ENCODE assay signal across 14 mouse cellular contexts in the genomic region with DNA sequence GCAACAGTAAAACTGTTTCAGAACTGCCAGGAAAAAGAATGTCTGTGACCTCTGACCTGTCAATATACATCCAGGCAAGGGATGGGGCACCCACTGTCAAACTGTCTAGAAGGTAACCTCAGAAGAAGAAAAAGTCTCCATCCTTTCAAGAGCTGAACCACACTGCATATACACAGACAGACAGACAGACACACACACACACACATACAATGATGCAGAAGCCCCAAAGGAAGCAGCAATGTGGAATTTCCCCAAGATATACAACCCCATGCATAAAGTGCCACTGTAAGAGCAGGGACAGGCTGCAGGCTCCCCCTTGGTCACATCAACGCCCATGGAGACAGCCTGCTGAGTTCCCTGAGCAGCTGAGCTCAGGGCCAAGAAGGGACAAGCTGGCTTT. TPM values are rescaled to one million over a fixed set of nuclear protein-coding genes. Genes with fewer than 3 reads are reported as not detected.
DNase-seq lines count a peak whose midpoint lies in the region; ATAC-seq and TF ChIP-seq lines count a peak whose summit lies in the region.
"Had no signal": no experiment of that assay in that cellular context is flagged by ENCODE, and none has a peak within 500 bp of the region (broad histone marks: within the 10 kb centered on the region; RNA-seq: fewer than 3 reads in every experiment).

No protein-coding gene starts in this region.

- no peak for TF ChIP-seq POLR2A in CH12.LX (IDR thresholded peaks at IDR 0.05; ENCODE audit: low read depth, low read length)

- H3K27me3 ChIP-seq in CH12.LX (replicated peaks) = no peaks in the 10 kb centered on the region
- no peaks in the 10 kb centered on the region for H3K27me3 ChIP-seq in hindbrain, embryonic 14.5 days (ENCODE audit: control insufficient read depth, insufficient read depth, low read length)
- H3K27me3 ChIP-seq: embryonic facial prominence, embryonic 13.5 days had no signal

- 9% methylated on average over 1 of the region's 1 CpGs for WGBS in hindbrain, embryonic 14.5 days

- DNase-seq in layer of hippocampus, adult 9-11 months = peak; percentile 6
- no peak for DNase-seq in layer of hippocampus, adult 18-20 months (ENCODE audit: low spot score in 2 of 2)
- DNase-seq in CD4-positive, CD25-positive, alpha-beta regulatory T cell, adult 2 months (ENCODE audit: low read depth, low spot score) = peak; percentile 57
- DNase-seq in CH12.LX (ENCODE audit: extremely low read depth) = no peak
- DNase-seq in hindbrain, embryonic 14.5 days (ENCODE audit: low spot score) = no peak
- no peak for DNase-seq in lung, postnatal 14 days
- DNase-seq in gastrocnemius, postnatal 25 days = no peak
- DNase-seq: cerebellum, postnatal 10 days; kidney, postnatal 4 days had no signal

- ATAC-seq in hindbrain, embryonic 14.5 days (ENCODE audit: low FRiP score) = no peak

- no peak; the same call in 1 of the 2 replicates for TF ChIP-seq EP300 in CH12.LX (IDR thresholded peaks at IDR 0.05; ENCODE audit: low read length)

- peaks cover 47% of the 10 kb centered on the region for H3K79me2 ChIP-seq in CH12.LX (replicated peaks; ENCODE audit: control insufficient read depth, extremely low read depth, insufficient read depth, poor library complexity, severe bottlenecking)

- TF ChIP-seq RAD21 in CH12.LX (IDR thresholded peaks at IDR 0.05; ENCODE audit: low read depth, low read length) = no peak

- H3K4me3 ChIP-seq in CH12.LX (replicated peaks in 1 of 3; ENCODE audit: low read depth in 2 of 3, low read length in 2 of 3, poor library complexity in 1 of 3) = no peak overlapping the region
- H3K4me3 ChIP-seq in hindbrain, embryonic 14.5 days (replicated peaks; ENCODE audit: low read length) = no peak overlapping the region
- H3K4me3 ChIP-seq: embryonic facial prominence, embryonic 13.5 days had no signal

- H3K9me3 ChIP-seq in CH12.LX (replicated peaks; ENCODE audit: low read length) = no peaks in the 10 kb centered on the region
- H3K9me3 ChIP-seq in hindbrain, embryonic 14.5 days (ENCODE audit: control insufficient read depth, low read length) = no peaks in the 10 kb centered on the region
- H3K9me3 ChIP-seq: embryonic facial prominence, embryonic 13.5 days; G1E had no signal

- dilution Hi-C loops in CH12.LX (cut with MboI; ENCODE audit: extremely low pct_ligation_motif_present, extremely low pct_unique_long_range_greater_than_20kb, low sequenced_read_pairs) = no loop called here

- H3K27ac ChIP-seq in CH12.LX (ENCODE audit: insufficient read depth, low read depth) = peak overlapping the region; percentile 97
- peak overlapping the region; percentile 32; the same call in 1 of the 2 replicates for H3K27ac ChIP-seq in hindbrain, embryonic 14.5 days

- TF ChIP-seq CTCF in CH12.LX (conservative IDR thresholded peaks at IDR 0.05 in 1 of 2, IDR thresholded peaks at IDR 0.05 in 1 of 2; ENCODE audit: low read depth in 2 of 2, low read length in 2 of 2) = no peak

- peak overlapping the region; percentile 46; the same call in 1 of the 2 replicates for H3K4me2 ChIP-seq in CH12.LX (ENCODE audit: insufficient read depth, low read depth, poor library complexity, severe bottlenecking)
- H3K4me2 ChIP-seq in hindbrain, embryonic 14.5 days (replicated peaks) = no peak overlapping the region
- H3K4me2 ChIP-seq: embryonic facial prominence, embryonic 13.5 days had no signal

- peaks cover 0 to 10% of the 10 kb centered on the region in 2 experiments for H3K36me3 ChIP-seq in CH12.LX (replicated peaks in 1 of 2; ENCODE audit: control insufficient read depth in 1 of 2, insufficient read depth in 1 of 2, low read length in 1 of 2)
- no peaks in the 10 kb centered on the region for H3K36me3 ChIP-seq in hindbrain, embryonic 14.5 days (replicated peaks; ENCODE audit: control insufficient read depth, insufficient read depth)
- H3K36me3 ChIP-seq: embryonic facial prominence, embryonic 13.5 days had no signal

- in situ Hi-C loops in CH12.LX (cut with MboI; ENCODE audit: low pct_ligation_motif_present, low pct_unique_long_range_greater_than_20kb, low sequenced_read_pairs) = loop anchor here (10.0 kb wide), 1 partner anchor 54 kb away; no protein-coding TSS in a partner anchor

- H3K9ac ChIP-seq in CH12.LX (ENCODE audit: insufficient read depth, low read depth) = peak overlapping the region; percentile 75; the same call in 1 of the 2 replicates
- H3K9ac ChIP-seq in hindbrain, embryonic 14.5 days = no peak overlapping the region

- H3K4me1 ChIP-seq in CH12.LX (ENCODE audit: control insufficient read depth in 1 of 2, insufficient read depth in 2 of 2) = peaks cover 39 to 81% of the 10 kb centered on the region in 2 experiments
- peaks cover 43% of the 10 kb centered on the region for H3K4me1 ChIP-seq in hindbrain, embryonic 14.5 days (replicated peaks; ENCODE audit: control insufficient read depth, insufficient read depth, low read length)

TF ChIP-seq in CH12.LX, 34 proteins besides CTCF, POLR2A, EP300 and RAD21:
- TF ChIP-seq ELF1 (IDR thresholded peaks at IDR 0.05; ENCODE audit: low read depth, low read length) (no peak), ETS1 (conservative IDR thresholded peaks at IDR 0.05; ENCODE audit: low read depth, low read length) (0 out of 2 replicates have a peak, but pooled peaks have one; percentile 8), HCFC1 (IDR thresholded peaks at IDR 0.05; ENCODE audit: low read depth, low read length) (no peak)

RNA-seq across cellular contexts. Expression of a gene that starts 5.6 kb away (rescaled TPM):
- total RNA-seq in layer of hippocampus, adult 18-20 months (2021) = 10 to 100 TPM; 69.2 to 70.5 TPM
- total RNA-seq in CH12.LX (2012; rRNA removed) (16.0 and 19.2 TPM in 2 replicates), CH12.LX (2014; rRNA removed) (12.8 and 14.0 TPM in 2 replicates)
- 24.3 and 25.1 TPM in 2 replicates for polyA plus RNA-seq in CH12.LX (2012; ENCODE audit: insufficient read length, low read depth)
- 31.6 and 35.0 TPM in 2 replicates for polyA plus RNA-seq in hindbrain, embryonic 14.5 days (2014; fragmentation: Nextera tagmentation; extraction: Ambion mirVana)
- total RNA-seq in gastrocnemius, postnatal 25 days (2021) = 1 to 10 TPM; 5.2 to 6.5 TPM

RNA-seq across cellular contexts. Expression of a gene that starts 44.3 kb away (rescaled TPM):
- total RNA-seq in layer of hippocampus, adult 18-20 months (2021) = 10 to 100 TPM; 23.5 to 26.6 TPM
- total RNA-seq in CH12.LX (2012; rRNA removed) (7.1 and 7.9 TPM in 2 replicates), CH12.LX (2014; rRNA removed) (5.5 and 12.7 TPM in 2 replicates)
- polyA plus RNA-seq in CH12.LX (2012; ENCODE audit: insufficient read length, low read depth) = 6.1 and 15.4 TPM in 2 replicates
- 64.6 and 67.3 TPM in 2 replicates for polyA plus RNA-seq in hindbrain, embryonic 14.5 days (2014; fragmentation: Nextera tagmentation; extraction: Ambion mirVana)
- total RNA-seq in gastrocnemius, postnatal 25 days (2021) = 1 to 10 TPM; 3.7 to 4.6 TPM

RNA-seq across cellular contexts. Expression of a gene that starts 44.4 kb away (rescaled TPM):
- total RNA-seq in layer of hippocampus, adult 18-20 months (2021) = 1 to 10 TPM; 4.9 to 5.1 TPM
- 3.9 and 7.2 TPM in 2 replicates for total RNA-seq in CH12.LX (2012; rRNA removed)
- 10.9 and 11.1 TPM in 2 replicates for total RNA-seq in CH12.LX (2014; rRNA removed)
- polyA plus RNA-seq in CH12.LX (2012; ENCODE audit: insufficient read length, low read depth) = 13.9 and 14.6 TPM in 2 replicates
- 11.9 and 12.8 TPM in 2 replicates for polyA plus RNA-seq in hindbrain, embryonic 14.5 days (2014; fragmentation: Nextera tagmentation; extraction: Ambion mirVana)
- total RNA-seq in gastrocnemius, postnatal 25 days (2021) = 1 to 10 TPM; 1.8 to 2.9 TPM

RNA-seq across cellular contexts. Expression of a gene that starts 58.4 kb away (rescaled TPM):
- total RNA-seq in layer of hippocampus, adult 18-20 months (2021) = not detected
- total RNA-seq in CH12.LX (2012; rRNA removed) = not detected in 2 replicates
- not detected in 2 replicates for total RNA-seq in CH12.LX (2014; rRNA removed)
- polyA plus RNA-seq in CH12.LX (2012; ENCODE audit: insufficient read length, low read depth) = not detected in 2 replicates
- polyA plus RNA-seq in hindbrain, embryonic 14.5 days (2014; fragmentation: Nextera tagmentation; extraction: Ambion mirVana) = not detected in 2 replicates
- total RNA-seq in gastrocnemius, postnatal 25 days (2021) = not detected
- total RNA-seq: G1E; left cerebral cortex, postnatal 25 days had no signal
- polyA plus RNA-seq: embryonic facial prominence, embryonic 13.5 days; liver, embryonic 16.5 days; stomach, embryonic 16.5 days had no signal

RNA-seq across cellular contexts. Expression of a gene that starts 58.4 kb away (rescaled TPM):
- total RNA-seq in layer of hippocampus, adult 18-20 months (2021) = 10 to 100 TPM; 14.2 to 14.6 TPM
- total RNA-seq in CH12.LX (2012; rRNA removed) (20.9 and 27.4 TPM in 2 replicates), CH12.LX (2014; rRNA removed) (30.0 and 33.6 TPM in 2 replicates)
- polyA plus RNA-seq in CH12.LX (2012; ENCODE audit: insufficient read length, low read depth) = 19.6 and 21.1 TPM in 2 replicates
- polyA plus RNA-seq in hindbrain, embryonic 14.5 days (2014; fragmentation: Nextera tagmentation; extraction: Ambion mirVana) = 40.2 and 45.7 TPM in 2 replicates
- 10 to 100 TPM in 1 of 2 experiments, 1 to 10 TPM in 1; 6.5 to 10.1 TPM for total RNA-seq in gastrocnemius, postnatal 25 days (2021)

Comparison
In these comparisons a context has a peak if more than half of its experiments do, and no peak if none do; other contexts are left out.
1. DNase-seq: peak in layer of hippocampus, adult 9-11 months (single experiment) and CD4-positive, CD25-positive, alpha-beta regulatory T cell, adult 2 months (single experiment); none in layer of hippocampus, adult 18-20 months (0 of 2), CH12.LX (single experiment), hindbrain, embryonic 14.5 days (single experiment), lung, postnatal 14 days (single experiment) and gastrocnemius, postnatal 25 days (single experiment).